In genomic region chr8:81996823-81997222, GRCm38 (mm10) we compare ENCODE assay signal across 15 mouse cellular contexts.
DNase-seq lines count a peak whose midpoint lies in the region; ATAC-seq and TF ChIP-seq lines count a peak whose summit lies in the region.
"Had no signal": no experiment of that assay in that cellular context is flagged by ENCODE, and none has a peak within 500 bp of the region (broad histone marks: within the 10 kb centered on the region; RNA-seq: fewer than 3 reads in every experiment).

No protein-coding gene starts in this region.

- TF ChIP-seq POLR2A in heart, adult 2 months (IDR thresholded peaks at IDR 0.05; ENCODE audit: insufficient read depth, low read depth, low read length) = no peak

- no peak overlapping the region for H3K9ac ChIP-seq in stomach, embryonic 14.5 days (replicated peaks; ENCODE audit: low read depth, low read length)
- H3K9ac ChIP-seq in stomach, postnatal 0 days (ENCODE audit: low read length) = no peak overlapping the region
- H3K9ac ChIP-seq in heart, adult 2 months (ENCODE audit: low read depth, low read length) = no peak overlapping the region
- H3K9ac ChIP-seq: hindbrain, embryonic 12.5 days; limb, embryonic 15.5 days had no signal

- no peak for DNase-seq in frontal cortex, postnatal 10 days (ENCODE audit: low spot score in 2 of 2)
- DNase-seq in stomach, postnatal 0 days (ENCODE audit: low spot score) = no peak
- DNase-seq in layer of hippocampus, adult 9-10 months (ENCODE audit: low spot score) = peak; percentile 12
- no peak for DNase-seq in midbrain, embryonic 10.5 days (ENCODE audit: low spot score)
- no peak for DNase-seq in heart, adult 2 months
- DNase-seq: lung, postnatal 36 days; thymus, postnatal 25 days had no signal

- peak; percentile 82 for ATAC-seq in frontal cortex, adult (ENCODE audit: low TSS enrichment)
- ATAC-seq in stomach, embryonic 14.5 days (ENCODE audit: insufficient number of reproducible peaks, insufficient read depth, low FRiP score, low read depth) = no peak
- ATAC-seq in stomach, postnatal 0 days (ENCODE audit: low FRiP score, low TSS enrichment) = no peak
- no peak for ATAC-seq in erythroid progenitor cell, adult 5-6 weeks (replicated peaks; ENCODE audit: low FRiP score, poor library complexity, severe bottlenecking)

- H3K4me1 ChIP-seq in stomach, embryonic 14.5 days (ENCODE audit: control insufficient read depth, insufficient read depth, low read length) = 0 out of 2 replicates have a peak, but pooled peaks cover 3% of the 10 kb centered on the region
- no peaks in the 10 kb centered on the region for H3K4me1 ChIP-seq in stomach, postnatal 0 days (replicated peaks; ENCODE audit: control insufficient read depth, insufficient read depth)
- no peaks in the 10 kb centered on the region for H3K4me1 ChIP-seq in midbrain, embryonic 10.5 days
- no peaks in the 10 kb centered on the region for H3K4me1 ChIP-seq in heart, adult 2 months (ENCODE audit: control insufficient read depth, insufficient read depth, low read length)
- H3K4me1 ChIP-seq: hindbrain, embryonic 12.5 days had no signal

- H3K27me3 ChIP-seq in stomach, embryonic 14.5 days (ENCODE audit: control insufficient read depth, insufficient read depth, low read length) = no peaks in the 10 kb centered on the region
- H3K27me3 ChIP-seq in stomach, postnatal 0 days (ENCODE audit: control insufficient read depth, insufficient read depth, low read length) = no peaks in the 10 kb centered on the region
- H3K27me3 ChIP-seq in midbrain, embryonic 10.5 days (ENCODE audit: low read depth, poor library complexity, severe bottlenecking) = no peaks in the 10 kb centered on the region
- H3K27me3 ChIP-seq in heart, adult 2 months (ENCODE audit: control insufficient read depth, insufficient read depth, low read length) = no peaks in the 10 kb centered on the region
- H3K27me3 ChIP-seq: CH12.LX; hindbrain, embryonic 12.5 days; limb, embryonic 15.5 days had no signal

- H3K27ac ChIP-seq in stomach, embryonic 14.5 days (ENCODE audit: low read length) = peak overlapping the region; percentile 71
- no peak overlapping the region for H3K27ac ChIP-seq in stomach, postnatal 0 days (replicated peaks)
- no peak overlapping the region for H3K27ac ChIP-seq in midbrain, embryonic 10.5 days (replicated peaks)
- no peak overlapping the region for H3K27ac ChIP-seq in heart, adult 2 months
- H3K27ac ChIP-seq: hindbrain, embryonic 12.5 days; kidney, postnatal 0 days; limb, embryonic 15.5 days had no signal

- TF ChIP-seq EP300 in stomach, postnatal 0 days (optimal IDR thresholded peaks at IDR 0.05) = no peak
- no peak for TF ChIP-seq EP300 in heart, adult 2 months (IDR thresholded peaks at IDR 0.05; ENCODE audit: insufficient read depth, low read depth, low read length)

- WGBS in stomach, embryonic 14.5 days = 30% methylated on average over 1 of the region's 1 CpGs
- 47% methylated on average over 1 of the region's 1 CpGs for WGBS in stomach, postnatal 0 days
- 93% methylated on average over 1 of the region's 1 CpGs for WGBS in midbrain, embryonic 10.5 days
- WGBS in heart, adult 2 months = 81% methylated on average over 1 of the region's 1 CpGs

- intact Hi-C loops in heart, adult 2 months (cut with DNase I) = no loop called here

- H3K9me3 ChIP-seq in stomach, embryonic 14.5 days (ENCODE audit: control insufficient read depth, low read depth, low read length) = no peaks in the 10 kb centered on the region
- no peaks in the 10 kb centered on the region for H3K9me3 ChIP-seq in stomach, postnatal 0 days (ENCODE audit: control insufficient read depth, low read length)
- no peaks in the 10 kb centered on the region for H3K9me3 ChIP-seq in midbrain, embryonic 10.5 days (replicated peaks)
- H3K9me3 ChIP-seq: hindbrain, embryonic 12.5 days; limb, embryonic 15.5 days had no signal

- H3K4me3 ChIP-seq in stomach, embryonic 14.5 days (ENCODE audit: low read depth, low read length) = no peak overlapping the region
- H3K4me3 ChIP-seq in stomach, postnatal 0 days (ENCODE audit: low read depth, low read length) = no peak overlapping the region
- H3K4me3 ChIP-seq in midbrain, embryonic 10.5 days = no peak overlapping the region
- H3K4me3 ChIP-seq in heart, adult 2 months = no peak overlapping the region
- H3K4me3 ChIP-seq: hindbrain, embryonic 12.5 days; limb, embryonic 15.5 days had no signal

- H3K79me2 ChIP-seq in heart, adult 2 months (replicated peaks; ENCODE audit: control insufficient read depth, insufficient read depth, low read length) = no peaks in the 10 kb centered on the region; the same call in 1 of the 2 replicates

- no peak for TF ChIP-seq CTCF in stomach, postnatal 0 days (IDR thresholded peaks at IDR 0.05; ENCODE audit: low read depth)
- TF ChIP-seq CTCF in heart, adult 2 months (IDR thresholded peaks at IDR 0.05) = no peak

- H3K36me3 ChIP-seq in stomach, embryonic 14.5 days (ENCODE audit: control insufficient read depth, insufficient read depth, low read length) = no peaks in the 10 kb centered on the region
- H3K36me3 ChIP-seq in stomach, postnatal 0 days (ENCODE audit: control insufficient read depth, insufficient read depth, low read length) = no peaks in the 10 kb centered on the region
- H3K36me3 ChIP-seq in midbrain, embryonic 10.5 days = no peaks in the 10 kb centered on the region
- no peaks in the 10 kb centered on the region for H3K36me3 ChIP-seq in heart, adult 2 months (ENCODE audit: control insufficient read depth, insufficient read depth, low read length)
- H3K36me3 ChIP-seq: hindbrain, embryonic 12.5 days; limb, embryonic 15.5 days had no signal

- no peak overlapping the region for H3K4me2 ChIP-seq in stomach, embryonic 14.5 days (replicated peaks; ENCODE audit: low read depth, low read length)
- no peak overlapping the region for H3K4me2 ChIP-seq in stomach, postnatal 0 days (replicated peaks; ENCODE audit: low read depth)
- H3K4me2 ChIP-seq: heart, embryonic 11.5 days; hindbrain, embryonic 12.5 days; limb, embryonic 15.5 days had no signal
